Mouse (Mus musculus) B cell, adult 67 days (primary cell): Measurements from ENCODE around the gene Hoxc8. TPM values are rescaled to one million over a fixed set of nuclear protein-coding genes. Genes with fewer than 3 reads are reported as not detected.

ENCODE experiments used
- total RNA-seq, 2 experiments: library from RNA; stranded (reverse); gene quantifications; 4 replicates each; pipeline ENCODE4 v1.2.4; 2023

Hoxc8 gene
- total RNA-seq, result not detected

GRCm38 (mm10) chr15:102990461-102991397 lies at the start of gene Hoxc8:
Hoxc8 (plus strand) TSS chr15:102990607.

DNA sequence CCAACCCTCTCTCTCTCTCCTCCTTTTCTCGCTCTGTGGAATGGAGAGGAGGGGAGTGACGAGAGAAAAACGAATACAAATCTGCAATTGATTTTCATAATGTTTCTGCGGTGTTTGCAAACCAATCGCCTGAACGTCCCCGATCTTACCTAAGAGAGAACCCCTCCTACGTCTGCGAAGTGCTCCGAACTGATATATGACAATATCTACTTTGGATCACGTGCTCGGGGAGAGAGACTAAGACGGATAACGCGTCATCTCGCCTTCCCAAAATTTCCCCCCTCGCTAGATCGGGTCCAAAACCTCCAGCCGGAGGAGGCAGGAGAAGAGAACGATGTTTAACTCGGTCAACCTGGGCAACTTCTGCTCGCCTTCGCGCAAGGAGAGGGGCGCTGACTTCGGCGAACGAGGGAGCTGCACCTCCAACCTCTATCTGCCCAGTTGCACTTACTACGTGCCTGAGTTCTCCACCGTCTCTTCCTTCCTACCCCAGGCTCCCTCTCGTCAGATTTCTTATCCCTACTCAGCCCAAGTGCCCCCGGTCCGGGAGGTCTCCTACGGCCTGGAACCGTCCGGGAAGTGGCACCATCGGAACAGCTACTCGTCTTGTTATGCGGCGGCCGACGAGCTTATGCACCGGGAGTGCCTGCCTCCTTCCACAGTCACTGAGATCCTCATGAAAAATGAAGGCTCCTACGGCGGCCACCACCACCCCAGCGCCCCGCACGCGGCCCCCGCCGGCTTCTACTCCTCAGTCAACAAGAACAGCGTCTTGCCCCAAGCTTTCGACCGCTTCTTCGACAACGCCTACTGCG lies 36.0 kb upstream of the Hoxc8 start, which contains the start of gene Hoxc11:
TSS of gene Hoxc11 (plus strand) at position 236 of the 815 bp plus-strand sequence.

DNA sequence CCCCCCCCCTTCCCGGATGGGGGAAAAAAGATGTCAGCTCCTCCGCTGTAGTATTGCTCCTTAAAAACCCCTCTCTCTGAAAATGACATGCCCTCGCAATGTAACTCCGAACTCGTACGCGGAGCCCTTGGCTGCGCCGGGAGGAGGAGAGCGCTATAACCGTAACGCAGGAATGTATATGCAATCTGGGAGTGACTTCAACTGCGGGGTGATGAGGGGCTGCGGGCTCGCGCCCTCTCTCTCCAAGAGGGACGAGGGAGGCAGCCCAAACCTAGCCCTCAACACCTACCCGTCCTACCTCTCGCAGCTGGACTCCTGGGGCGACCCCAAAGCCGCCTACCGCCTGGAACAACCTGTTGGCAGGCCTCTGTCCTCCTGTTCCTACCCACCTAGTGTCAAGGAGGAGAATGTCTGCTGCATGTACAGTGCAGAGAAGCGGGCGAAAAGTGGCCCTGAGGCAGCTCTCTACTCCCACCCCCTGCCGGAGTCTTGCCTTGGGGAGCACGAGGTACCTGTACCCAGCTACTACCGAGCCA lies 23.6 kb upstream of the Hoxc8 start, which contains the start of gene Hoxc10:
TSS of gene Hoxc10 (plus strand) at position 21 of the 536 bp plus-strand sequence.

DNA sequence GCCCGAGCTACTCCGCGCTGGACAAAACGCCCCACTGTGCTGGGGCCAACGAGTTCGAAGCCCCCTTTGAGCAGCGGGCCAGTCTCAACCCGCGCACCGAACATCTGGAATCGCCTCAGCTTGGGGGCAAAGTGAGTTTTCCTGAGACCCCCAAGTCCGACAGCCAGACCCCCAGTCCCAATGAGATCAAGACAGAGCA lies 23.2 kb upstream of the Hoxc8 start, which contains the start of gene Hoxc5:
TSS of gene Hoxc5 (plus strand) at position 132 of the 199 bp plus-strand sequence.

DNA sequence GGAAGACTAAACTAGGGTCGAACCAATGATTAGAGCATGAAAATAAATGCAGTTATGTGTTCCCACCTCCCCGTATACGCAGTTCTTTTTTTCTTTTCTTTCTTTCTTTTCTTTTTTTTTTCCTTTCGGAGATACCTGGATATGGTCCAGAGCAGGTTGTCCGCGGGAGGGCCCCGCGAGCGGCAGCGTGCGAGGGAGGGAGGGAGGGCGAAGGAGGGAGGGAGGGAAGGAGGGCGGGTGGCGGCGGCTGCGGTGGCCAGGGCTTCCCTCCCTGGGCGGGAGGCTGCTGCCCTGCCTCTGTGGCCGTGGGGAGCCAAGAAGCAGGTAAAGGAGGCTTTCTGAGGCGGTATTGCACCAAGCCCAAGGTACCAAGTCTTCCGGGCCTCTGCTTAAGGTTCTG lies 14.2 kb upstream of the Hoxc8 start, which contains the start of gene Hoxc9:
TSS of gene Hoxc9 (plus strand) at position 269 of the 400 bp plus-strand sequence.

DNA sequence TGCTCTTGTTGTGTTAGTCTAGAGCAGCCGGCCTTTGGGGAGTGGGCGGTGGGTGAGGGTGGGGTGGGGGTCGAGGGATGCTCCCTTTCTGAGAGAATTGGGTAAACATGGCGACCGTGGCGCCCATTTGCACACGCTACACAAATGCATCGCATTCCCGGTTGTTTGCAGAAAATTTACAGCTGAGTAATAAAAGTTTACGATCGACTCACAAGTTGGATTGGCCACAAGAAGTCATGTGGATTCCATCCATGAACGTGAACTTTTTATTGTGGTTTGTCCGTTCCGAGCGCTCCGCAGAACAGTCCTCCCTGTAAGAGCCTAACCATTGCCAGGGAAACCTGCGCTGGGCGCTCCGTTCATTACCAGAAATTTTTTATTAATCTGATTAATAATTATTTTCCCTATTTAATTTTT lies 7.5 kb downstream of the Hoxc8 start, which contains the start of gene Hoxc6:
TSS of gene Hoxc6 (plus strand) at position 319 of the 417 bp plus-strand sequence.

GRCm38 (mm10) chr15:103018636-103019035 lies 28.2 kb downstream of the Hoxc8 start, which contains the start of gene Hoxc4:
Hoxc4 (plus strand) TSS chr15:103018934.

Other genes with a start within 250 kb of the Hoxc8 start
- not detected for gene Hoxc13, start 69.5 kb upstream of the Hoxc8 start, total RNA-seq
- not detected for gene Hoxc12, start 53.9 kb upstream of the Hoxc8 start, total RNA-seq
- gene Hoxc11, start 36.2 kb upstream of the Hoxc8 start, total RNA-seq, result not detected
- gene Hoxc10, start 23.8 kb upstream of the Hoxc8 start, total RNA-seq, result not detected
- not detected for gene Hoxc5, start 23.2 kb upstream of the Hoxc8 start, total RNA-seq
- gene Hoxc9, start 14.2 kb upstream of the Hoxc8 start, total RNA-seq, result not detected
- not detected for gene Hoxc6, start 7.7 kb downstream of the Hoxc8 start, total RNA-seq
- not detected for gene Hoxc4, start 28.3 kb downstream of the Hoxc8 start, total RNA-seq
- gene Smug1, start 176.5 kb downstream of the Hoxc8 start, total RNA-seq, result 10 to 100 TPM; 10.3 to 11.8 TPM
- 10 to 100 TPM; 32.2 to 35.5 TPM for gene Cbx5, start 249.2 kb downstream of the Hoxc8 start, total RNA-seq
- 100 to 1,000 TPM; 534 to 582 TPM for gene Hnrnpa1, start 249.8 kb downstream of the Hoxc8 start, total RNA-seq